Mouse (Mus musculus): ENCODE measurements around the gene Rab33b.
A peak's percentile ranks its signal among the peaks of the same experiment; 100 is the strongest.
"Not testable (repeated sequence)": the region's sequence is repeated elsewhere in the genome, so short reads cannot be mapped to it uniquely, and the experiment has no call there.

Rab33b gene

DNA sequence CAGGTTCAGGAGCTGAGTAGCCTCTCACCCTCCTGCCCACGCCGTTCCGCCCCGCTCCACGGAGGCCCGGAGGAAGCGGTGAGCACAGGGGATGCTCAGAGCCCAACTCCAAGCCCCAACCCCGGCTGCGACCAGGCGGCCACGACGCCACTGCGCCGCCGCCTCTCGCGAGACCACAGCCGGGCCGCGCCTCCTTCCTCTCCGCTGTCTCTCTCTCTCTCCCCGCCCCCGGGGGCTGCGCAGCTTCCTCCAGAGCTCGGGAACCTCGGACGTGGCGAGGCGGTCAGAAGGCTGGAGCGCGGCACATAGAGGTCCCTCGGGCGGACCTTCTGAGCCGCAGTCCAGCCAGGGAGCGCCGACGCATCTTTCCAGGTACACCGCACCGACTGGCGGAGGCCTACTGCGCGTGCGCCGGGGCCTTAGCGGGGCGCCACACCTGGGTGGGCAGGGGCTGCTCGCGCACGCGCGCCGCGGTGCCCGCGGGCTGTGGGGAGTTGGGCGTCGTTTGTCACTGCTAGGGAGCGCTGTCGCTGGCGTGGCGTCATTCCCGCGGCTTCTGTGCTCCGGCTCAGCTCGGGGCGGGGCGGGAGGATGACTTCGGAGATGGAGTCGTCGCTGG is at the start of gene Rab33b:
Gene Rab33b (plus strand): TSS at position 180 of the 619 bp plus-strand sequence.
- DNase-seq (ENCODE audit: low read depth, low spot score) = peak; percentile 90

DNA sequence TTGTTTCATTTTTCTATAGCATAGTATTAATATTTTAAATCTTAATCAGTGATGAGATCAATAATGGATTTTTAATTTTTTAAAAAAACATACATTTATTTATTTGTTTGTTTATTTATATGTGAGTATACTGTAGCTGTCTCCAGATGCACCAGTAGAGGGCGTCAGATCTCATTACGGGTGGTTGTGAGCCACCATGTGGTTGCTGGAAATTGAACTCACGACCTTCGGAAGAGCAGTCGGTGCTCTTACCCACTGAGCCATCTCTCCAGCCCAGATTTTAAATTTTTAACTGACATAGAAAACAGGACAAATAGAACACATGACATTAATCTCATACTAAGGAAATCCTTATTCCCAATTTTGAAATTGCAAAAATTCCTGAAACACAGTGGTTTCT is 49.4 kb upstream of the Rab33b start:
- not testable (repeated sequence) for DNase-seq (ENCODE audit: low read depth, low spot score)

DNA sequence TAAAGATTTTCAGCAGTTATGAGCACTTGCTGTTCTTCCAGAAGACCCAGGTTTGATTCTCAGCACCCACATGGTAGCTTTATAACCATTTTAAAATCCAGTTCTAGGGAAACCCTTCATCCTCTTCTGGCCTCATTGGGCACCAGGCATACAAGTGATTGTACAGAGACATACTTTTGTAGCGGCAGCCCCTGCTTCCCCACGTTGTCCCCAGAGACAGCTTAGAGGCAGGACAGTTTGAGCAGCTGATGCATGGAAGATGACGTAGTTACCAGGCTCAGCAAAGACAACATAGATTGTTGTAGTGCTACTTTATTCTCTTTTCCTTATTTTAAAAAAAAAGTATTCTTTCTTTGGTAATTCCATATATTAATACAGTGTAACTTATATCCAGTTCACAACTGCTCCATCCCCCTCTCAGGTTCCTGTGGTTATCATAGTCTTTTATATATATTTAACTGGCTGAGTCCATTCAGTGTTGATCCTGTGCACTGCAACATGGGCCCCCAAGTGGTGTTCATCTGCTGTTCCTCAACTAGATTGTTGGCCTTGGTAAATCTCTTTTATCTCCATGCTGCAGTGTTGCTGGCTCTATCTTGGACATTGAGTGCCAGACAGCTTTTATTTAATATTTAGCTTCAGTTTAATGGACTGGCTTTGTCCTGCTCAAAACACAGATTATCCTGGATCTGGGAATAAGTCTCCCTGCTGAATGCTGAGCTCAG is 48.7 kb upstream of the Rab33b start:
- DNase-seq (ENCODE audit: low read depth, low spot score) = no peak

DNA sequence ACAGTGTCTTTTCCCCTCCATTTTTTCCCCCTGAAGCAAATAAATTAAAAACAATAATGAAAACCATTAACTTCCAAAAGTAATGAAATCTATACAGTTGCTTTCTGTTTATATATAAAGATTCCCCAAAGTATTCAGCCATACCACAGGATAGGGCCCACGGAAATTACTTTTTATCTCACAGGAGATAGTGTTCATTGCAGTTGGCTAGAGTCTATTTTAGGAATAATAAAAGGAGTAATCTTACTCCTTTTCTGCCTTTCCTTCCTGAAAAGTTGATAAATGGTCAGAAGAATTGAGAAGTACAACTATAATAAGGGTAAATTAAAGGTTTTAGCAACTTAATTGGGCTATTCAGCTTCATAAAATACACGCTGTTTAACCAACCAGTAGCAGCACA is 15.2 kb upstream of the Rab33b start:
- no peak for DNase-seq (ENCODE audit: low read depth, low spot score)

DNA sequence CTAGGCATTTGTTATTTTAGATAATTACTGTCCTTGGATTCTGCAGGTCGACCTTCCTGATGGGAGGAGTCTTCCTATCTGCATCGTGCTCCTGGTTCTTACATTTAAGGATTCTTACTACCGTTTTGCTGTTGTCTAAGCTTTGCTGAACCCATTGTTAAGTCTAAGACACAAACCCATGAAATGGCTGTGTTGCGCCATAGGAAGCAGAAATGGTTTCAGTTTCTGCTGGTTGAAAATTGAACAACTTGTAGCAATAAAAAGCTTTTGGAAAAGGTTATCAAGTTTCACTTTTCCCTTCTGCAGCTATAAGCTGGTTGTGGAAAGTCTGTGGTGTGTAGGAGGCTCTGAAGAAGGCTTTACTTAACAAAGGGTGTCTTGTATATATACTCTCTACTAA is 8.0 kb upstream of the Rab33b start:
- no peak for DNase-seq (ENCODE audit: low read depth, low spot score)

DNA sequence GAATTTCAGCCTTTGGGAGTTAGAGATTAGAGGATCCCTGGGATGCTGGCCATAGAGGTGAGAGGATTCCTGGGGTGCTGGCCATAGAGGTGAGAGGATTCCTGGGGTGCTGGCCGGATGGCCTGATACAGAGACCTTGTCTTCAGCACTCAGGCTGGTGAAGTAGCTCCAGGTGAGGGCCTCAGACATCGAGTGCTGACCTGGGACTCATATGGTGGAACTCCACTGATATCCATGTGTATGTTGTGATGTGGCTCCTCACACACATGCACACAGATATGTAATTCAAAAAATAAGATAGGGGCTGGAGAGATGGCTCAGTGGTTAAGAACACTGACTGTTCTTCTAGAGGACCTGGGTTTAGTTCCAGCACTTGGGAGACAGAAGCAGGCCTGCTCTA is 3.8 kb upstream of the Rab33b start:
- DNase-seq (ENCODE audit: low read depth, low spot score) = no peak

DNA sequence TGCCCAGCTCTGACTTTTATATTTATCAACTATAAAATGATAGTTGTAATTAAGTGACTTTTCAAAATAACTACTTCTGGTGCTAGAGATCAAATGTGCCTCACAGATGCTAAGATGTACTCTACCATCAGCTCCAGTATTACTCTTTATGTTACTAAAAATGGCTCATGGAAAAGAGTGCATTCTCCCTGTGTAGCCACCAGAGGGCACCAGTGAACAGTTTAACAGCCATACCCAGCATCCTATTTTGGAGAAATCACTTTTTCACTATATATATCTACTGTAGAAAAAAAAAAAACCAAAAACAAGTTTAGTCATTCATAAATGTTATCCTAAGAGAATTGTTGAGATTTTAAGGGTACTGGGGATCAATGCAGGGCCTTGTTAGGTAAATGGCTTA is 2.7 kb upstream of the Rab33b start:
- no peak for DNase-seq (ENCODE audit: low read depth, low spot score)

DNA sequence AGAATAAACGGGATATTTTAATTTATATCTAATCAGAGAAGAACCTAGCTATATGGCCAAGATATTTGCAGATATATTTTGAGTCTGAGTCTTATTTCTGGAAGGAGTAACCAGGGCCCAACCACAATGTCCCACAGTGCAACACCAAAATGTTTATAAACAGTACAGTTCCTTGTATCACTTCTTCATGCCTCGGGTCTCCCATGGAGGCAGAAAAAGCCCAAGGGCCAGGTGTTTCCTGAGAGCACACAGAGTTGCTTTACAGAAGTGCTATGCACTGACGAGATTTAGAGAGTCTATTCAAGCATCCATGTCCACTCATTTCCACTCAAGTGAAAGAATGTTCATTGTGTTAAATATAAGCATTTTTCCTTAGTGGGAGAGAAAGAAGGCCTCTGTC is 1.8 kb upstream of the Rab33b start:
- no peak for DNase-seq (ENCODE audit: low read depth, low spot score)

DNA sequence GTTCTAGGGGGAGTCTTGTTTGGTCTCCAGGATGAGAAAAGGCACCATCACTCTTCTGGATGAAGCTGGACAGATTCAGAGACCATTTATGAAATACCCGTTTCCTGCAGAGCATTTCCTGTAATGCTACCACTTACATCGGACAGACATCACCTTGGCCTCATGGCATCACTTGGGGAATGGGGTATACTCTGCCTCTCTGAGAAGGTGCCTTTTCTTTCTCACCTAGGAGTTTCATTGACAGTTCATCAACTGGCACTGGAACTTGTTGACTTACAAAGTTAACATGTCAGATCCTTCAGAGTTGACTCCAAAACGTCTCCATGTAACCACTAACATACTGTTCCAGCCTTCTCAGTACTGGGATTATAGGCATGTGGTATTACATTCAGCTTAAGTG is 939 bp upstream of the Rab33b start:
- DNase-seq (ENCODE audit: low read depth, low spot score) = no peak

DNA sequence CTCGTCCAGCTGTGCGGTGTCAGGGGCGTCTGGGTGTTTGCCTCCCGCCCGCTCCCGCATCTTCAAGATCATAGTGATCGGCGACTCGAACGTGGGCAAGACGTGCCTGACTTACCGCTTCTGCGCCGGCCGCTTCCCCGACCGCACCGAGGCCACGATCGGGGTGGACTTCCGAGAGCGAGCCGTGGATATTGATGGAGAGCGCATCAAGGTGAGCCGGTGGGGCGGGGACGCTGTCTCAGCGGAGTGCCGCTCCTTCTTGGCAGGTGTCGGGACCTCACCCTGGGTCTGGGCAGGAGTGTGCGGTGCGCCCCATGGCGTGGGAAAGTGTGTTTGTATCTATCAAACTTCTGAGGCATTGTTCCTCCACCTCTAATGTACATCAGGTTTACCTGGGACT is 650 bp downstream of the Rab33b start:
- no peak for DNase-seq (ENCODE audit: low read depth, low spot score)

DNA sequence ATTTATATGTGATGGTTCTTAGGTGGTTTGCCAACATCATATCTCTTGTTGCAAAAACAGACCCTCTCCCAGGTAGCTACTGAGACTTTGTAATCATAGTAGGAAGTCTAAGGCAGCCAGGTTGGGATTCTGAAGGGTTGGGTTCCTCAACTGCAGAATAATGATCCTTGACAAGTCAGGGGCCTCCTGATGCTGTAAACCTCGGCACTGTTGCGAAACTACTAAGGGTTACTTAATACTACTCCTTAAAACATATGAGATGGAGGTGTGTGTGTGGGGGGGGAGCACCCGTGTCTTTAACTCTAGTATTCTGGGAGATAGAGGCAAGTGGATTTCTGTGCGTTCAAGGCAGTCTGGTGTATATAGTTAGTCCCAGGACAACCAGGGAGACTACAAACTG is 1.6 kb downstream of the Rab33b start:
- no peak for DNase-seq (ENCODE audit: low read depth, low spot score)

DNA sequence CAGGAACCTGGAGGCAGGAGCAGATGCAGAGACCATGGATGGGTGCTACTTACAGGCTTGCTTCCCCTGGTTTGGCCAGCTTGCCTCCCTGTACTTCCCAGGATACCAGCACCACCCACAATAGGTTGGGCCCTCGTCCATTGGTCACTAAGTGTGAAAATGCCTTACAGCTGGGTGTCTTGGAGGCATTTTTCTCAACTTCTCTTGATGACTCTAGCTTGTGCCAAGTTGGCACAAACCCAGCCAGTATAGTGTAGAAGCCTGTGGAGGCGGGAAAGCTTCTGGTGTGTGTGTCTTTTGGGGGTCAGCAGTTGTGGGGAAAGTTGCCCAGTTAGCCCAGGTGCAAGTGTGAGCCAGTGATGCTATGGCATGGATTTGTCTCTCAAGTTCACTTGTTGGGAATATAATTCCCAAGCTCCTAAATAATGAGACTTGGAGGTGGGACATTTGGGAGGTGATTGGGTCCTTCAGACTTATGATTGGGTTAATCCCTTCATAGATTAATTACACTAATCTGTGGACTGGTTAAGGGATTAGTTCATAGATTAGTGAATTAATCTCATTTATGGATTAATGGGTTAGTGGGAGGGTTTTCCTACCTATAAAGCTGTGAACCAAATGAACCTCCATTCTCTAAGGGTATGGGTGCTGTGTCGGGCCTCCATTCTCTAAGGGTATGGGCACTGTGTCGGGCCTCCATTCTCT is 2.9 kb downstream of the Rab33b start:
- no peak for DNase-seq (ENCODE audit: low read depth, low spot score)

DNA sequence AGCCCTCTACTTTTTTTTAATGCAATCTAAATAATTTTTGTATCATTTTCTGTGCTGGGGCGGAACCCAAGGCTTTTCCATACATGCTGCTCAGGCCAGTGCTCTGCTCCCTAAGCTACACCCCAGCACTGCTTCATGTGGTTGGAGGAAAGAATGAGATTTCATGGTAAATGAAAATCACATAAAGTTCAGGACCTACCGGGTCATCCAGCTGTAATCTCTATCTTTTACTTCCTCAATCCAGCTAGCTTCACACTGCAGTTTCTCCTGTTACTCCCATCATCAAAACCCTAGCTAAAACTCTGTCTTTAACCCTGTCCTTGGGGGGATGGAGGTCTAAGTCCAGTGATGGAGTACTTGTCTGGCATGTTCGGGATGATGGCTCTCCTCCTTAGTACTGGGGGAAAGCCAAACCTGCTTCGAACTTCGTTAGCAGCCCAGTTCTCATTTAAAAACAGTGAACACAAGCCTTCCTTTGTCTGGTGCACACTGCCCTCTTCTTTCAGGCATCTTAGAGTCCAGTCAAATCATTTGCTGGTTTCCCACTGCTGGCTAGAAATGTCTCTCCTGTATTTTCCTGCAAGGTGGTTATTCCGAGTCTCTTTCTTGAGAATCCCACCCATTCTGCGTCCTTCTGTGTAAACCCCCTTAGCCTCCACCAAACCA is 6.5 kb downstream of the Rab33b start:
- DNase-seq (ENCODE audit: low read depth, low spot score) = no peak

DNA sequence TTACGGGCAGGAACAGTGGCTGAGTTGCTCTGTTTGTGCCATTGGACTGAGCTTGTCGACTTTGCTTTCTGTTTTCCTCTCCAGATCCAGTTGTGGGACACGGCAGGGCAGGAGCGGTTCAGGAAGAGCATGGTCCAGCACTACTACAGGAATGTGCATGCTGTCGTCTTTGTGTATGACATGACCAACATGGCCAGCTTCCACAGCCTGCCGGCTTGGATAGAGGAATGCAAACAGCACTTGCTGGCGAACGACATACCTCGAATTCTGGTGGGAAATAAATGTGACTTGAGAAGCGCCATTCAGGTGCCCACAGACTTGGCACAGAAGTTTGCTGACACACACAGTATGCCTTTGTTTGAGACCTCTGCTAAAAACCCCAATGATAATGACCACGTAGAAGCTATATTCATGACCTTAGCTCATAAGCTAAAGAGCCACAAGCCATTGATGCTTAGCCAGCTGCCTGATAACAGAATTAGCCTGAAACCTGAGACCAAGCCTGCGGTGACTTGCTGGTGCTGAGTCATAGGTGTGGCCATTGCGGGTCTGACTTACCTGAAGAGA is 9.6 kb downstream of the Rab33b start:
- no peak for DNase-seq (ENCODE audit: low read depth, low spot score)

DNA sequence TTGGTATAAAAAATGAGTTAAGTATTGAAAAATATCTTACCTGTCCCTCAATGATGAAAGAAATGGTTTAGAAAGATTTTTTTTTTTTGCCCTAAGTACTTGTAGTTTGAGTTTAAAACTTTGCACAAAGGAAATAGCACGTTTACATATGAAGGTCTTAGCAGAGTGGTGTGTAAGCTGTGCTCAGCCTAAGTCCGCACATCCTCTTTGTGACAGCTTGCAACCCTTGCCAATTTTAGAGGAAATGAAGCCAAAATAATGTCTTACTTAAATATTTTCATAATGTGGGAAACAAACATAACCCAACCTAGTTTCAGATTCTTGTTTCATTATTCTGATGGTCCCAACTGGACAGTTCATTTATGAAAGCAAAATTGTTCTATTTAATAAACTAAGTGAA is 10.7 kb downstream of the Rab33b start:
- no peak for DNase-seq (ENCODE audit: low read depth, low spot score)

DNA sequence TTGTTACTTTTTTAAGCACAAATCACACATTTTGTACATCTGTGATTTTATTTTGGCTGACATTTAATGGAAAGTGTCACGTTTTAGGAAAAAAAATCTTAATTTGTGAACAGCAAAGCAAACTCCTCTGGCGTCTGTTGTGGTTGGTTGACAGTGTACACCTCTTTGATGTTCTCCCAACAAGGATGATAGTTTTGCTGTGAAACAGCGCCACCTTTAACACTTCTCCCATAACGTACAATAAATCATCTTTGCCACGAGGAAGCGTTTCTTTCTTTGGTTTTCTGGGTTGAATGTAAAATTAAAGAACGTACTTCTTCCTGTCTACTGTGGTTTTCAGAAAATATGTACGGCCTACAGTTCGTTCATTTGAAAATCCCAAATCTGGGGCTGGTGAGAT is 11.9 kb downstream of the Rab33b start:
- no peak for DNase-seq (ENCODE audit: low read depth, low spot score)

DNA sequence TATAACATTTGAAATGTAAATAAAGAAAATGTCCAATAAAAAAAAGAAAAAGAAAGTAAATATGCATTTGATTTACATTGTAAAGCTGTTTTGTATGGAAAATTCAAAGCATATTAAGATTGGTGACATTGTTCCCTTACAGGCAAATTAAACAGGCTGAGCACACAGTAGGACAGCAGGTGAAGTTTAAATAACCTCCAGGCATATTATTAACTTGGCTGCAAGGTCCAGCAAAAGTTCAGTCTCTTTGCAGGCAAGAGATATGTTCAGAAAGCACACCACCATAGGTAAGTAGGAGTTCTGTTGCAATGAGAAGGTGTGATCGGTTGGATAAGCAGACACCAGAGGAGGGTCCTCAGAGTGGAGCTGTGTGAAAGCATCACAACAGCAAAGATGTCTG is 14.3 kb downstream of the Rab33b start:
- DNase-seq (ENCODE audit: low read depth, low spot score) = no peak

DNA sequence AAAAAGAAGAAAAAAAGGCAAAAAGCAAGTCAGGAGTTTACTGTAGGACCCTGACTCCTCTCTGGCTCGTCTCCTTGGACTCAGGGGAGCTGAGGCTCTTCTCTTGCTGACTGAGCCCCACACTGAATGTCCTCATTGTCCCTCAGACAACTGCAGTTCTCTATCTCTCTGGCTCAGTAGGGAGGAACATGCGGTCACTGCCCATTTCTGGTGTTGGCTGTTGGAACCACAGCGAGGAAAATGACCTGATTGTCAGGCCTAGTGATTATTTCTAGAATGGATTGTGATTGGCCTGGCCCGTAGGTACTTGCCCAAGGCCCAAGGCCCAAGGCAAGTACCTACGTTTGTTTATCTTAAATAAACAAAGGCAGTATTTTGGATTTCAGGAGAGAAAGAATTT is 14.9 kb downstream of the Rab33b start:
- DNase-seq (ENCODE audit: low read depth, low spot score) = no peak

DNA sequence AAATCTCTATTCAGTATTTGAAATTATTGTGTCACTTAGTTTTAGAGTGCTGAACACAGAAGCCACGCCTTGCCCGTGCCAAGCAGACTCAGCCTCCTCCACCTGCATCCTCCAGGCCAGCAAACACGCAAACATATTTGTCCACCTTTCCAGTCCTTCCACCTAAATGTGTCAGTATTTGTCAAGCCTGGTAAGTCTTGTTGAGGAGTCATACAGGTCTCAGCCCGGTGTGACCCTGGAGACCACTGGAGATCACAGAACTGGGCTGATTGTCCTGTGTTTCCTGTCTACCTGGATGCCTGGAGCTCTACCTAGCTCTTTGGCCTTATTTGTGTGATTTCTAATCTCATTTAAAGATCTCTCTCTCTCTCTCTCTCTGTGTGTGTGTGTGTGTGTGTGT is 16.2 kb downstream of the Rab33b start:
- no peak for DNase-seq (ENCODE audit: low read depth, low spot score)

DNA sequence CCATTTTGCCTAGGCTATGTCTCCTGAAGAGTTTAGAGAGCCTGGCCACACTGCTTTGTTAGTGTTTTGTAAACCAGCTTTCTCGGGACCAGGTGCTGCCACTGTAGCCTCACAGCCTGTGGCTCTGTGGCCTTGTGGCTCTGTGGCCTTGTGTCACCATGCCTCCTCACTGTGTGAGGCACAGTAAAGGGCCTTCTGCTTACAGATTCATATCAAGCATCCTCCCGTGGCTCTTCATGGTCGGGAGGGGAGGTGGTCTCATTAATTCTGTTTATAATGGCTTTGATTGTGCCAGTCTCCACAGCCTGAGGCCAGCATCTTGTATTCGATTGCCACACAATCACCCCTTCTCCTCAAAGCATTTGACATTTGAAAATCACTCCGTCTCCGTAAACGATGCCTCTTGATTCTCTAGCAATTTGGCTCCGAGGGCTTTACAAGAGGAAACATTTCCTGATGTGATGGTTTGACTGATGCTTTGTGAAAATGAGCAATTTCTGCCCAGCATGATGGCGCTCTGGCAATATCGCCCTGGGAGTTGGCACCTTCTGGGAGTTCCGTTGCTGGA is 20.7 kb downstream of the Rab33b start:
- DNase-seq (ENCODE audit: low read depth, low spot score) = no peak

DNA sequence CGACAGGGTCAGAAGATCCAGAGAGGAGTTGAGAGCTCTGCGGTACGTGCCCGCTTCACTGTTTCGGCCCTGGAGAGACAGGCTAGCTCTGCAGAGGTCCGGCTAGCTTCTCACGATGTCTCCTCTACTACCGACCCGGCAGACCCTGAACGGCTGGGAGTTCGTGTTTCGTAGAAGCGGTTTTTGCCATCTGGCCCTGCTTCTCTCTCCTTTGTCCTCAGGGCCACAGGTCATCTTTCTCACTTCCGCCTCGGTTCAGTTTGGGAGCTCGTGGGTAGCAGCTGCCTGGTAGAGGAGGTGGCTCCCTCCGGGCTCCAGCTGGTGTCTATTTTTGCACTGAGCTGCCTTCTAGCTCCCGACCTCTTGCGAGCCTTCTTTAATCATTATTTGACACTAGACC is 21.7 kb downstream of the Rab33b start:
- DNase-seq (ENCODE audit: low read depth, low spot score) = no peak

DNA sequence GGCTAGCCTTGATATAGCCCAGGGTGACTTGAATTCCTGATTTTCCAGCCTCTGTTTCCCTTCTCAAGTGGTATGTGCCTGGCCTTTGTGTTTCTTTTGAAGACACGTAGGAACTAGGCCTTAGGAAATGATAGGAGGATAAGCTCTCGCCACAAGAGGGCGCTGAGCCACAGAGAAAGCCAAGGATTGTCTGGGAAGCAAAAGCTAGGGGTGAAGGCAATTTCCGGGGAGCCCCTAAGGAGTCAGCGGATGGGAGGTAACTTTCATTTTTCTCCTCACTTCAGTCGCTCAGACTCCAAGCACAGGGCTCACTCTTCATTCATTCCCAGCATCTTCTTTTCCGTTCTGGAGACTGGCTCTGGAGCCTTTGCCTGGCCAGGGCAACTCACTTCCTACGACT is 27.2 kb downstream of the Rab33b start:
- DNase-seq (ENCODE audit: low read depth, low spot score) = no peak
